Mouse (Mus musculus) spleen, adult 2 months (tissue): Measurements from ENCODE around the gene Ccdc102a. TPM values are rescaled to one million over a fixed set of nuclear protein-coding genes. Genes with fewer than 3 reads are reported as not detected.

Source experiments
- DNase-seq, 2 experiments: peaks; one replicate each; pipeline versions ENCODE4 v3.0.0 to v3.0.0-alpha.2; 2012 to 2021; ENCODE audit warnings: low spot score in 2 of 2, low read depth in 1 of 2
- H3K27ac ChIP-seq: fragments of 200-500 bp; 2 replicates; pipeline ENCODE4 v1.5.1; 2012; ENCODE audit warnings: low read length, inconsistent platforms; ENCODE audit not compliant: insufficient read depth
- H3K27me3 ChIP-seq: fragments of 200-500 bp; 2 replicates; pipeline ENCODE4 v1.6.1; 2012; ENCODE audit warnings: mild to moderate bottlenecking, moderate library complexity, low read length, inconsistent platforms; ENCODE audit not compliant: control insufficient read depth, insufficient read depth
- H3K36me3 ChIP-seq: fragments of 200-500 bp; 2 replicates; pipeline ENCODE4 v1.6.1; 2012; ENCODE audit warnings: mild to moderate bottlenecking, low read length, inconsistent platforms; ENCODE audit not compliant: control insufficient read depth, insufficient read depth
- H3K4me1 ChIP-seq: fragments of 200-500 bp; 2 replicates; pipeline ENCODE4 v1.6.1; 2011; ENCODE audit warnings: inconsistent platforms; ENCODE audit not compliant: control insufficient read depth, insufficient read depth, insufficient read length
- H3K4me3 ChIP-seq: fragments of 200-500 bp; 2 replicates; pipeline ENCODE4 v1.5.1; 2011; ENCODE audit warnings: mild to moderate bottlenecking, inconsistent platforms; ENCODE audit not compliant: insufficient read depth, insufficient read length; ENCODE audit errors: extremely low read depth
- CTCF ChIP-seq: fragments of 200-500 bp; IDR thresholded peaks from 2 replicates; pipeline ENCODE4 v1.5.1; 2011; ENCODE audit warnings: mild to moderate bottlenecking, inconsistent platforms; ENCODE audit not compliant: insufficient read depth, insufficient read length, insufficient replicate concordance; ENCODE audit errors: extremely low read depth
- POLR2A ChIP-seq: fragments of 200-500 bp; IDR thresholded peaks from 2 replicates; pipeline ENCODE4 v1.6.1; 2011; ENCODE audit warnings: low read depth, low read length, inconsistent platforms
- WGBS: fragments of 180-500 bp; shearing (Covaris S2); methylation state at CpG from one replicate; pipeline ENCODE4 v1.1.7; 2018; 5-methylcytosine and 5-hydroxymethylcytosine counted together
- polyA plus RNA-seq: library from polyadenylated mRNA; depleted of rRNA; stranded (reverse); fragments of >200 nt; gene quantifications from 2 replicates; pipeline ENCODE4 v1.2.3, GENCODE M21; 2012

Gene Ccdc102a
- polyA plus RNA-seq, 1 experiment, result 10.7 TPM

DNA sequence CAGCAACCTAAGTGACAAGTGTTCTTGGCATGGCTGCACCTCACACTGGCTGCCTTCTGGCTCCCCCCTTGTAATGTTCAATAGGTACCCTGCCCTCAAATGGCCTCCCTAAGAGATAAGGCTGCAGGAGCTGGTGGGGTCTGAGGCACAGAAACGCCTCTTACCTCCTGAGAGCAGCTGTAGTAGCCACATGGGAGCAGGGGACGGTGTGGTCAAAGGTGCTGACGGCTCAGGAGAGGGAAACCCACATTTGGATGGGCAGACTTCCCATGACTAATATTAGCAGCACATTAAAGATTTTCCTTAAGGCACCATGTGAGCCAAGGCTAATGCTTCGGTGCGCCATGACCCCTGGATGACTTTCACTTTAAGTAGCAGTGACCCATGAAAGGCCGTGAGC lies 17.3 kb downstream of the Ccdc102a start:
- Histone ChIP-seq H3K27ac (no peak overlapping the region), H3K36me3 (no peaks in the 10 kb centered on the region), H3K27me3 (no peaks in the 10 kb centered on the region), H3K4me3 (no peak overlapping the region), H3K4me1 (peaks cover 5% of the 10 kb centered on the region)
- no peak for DNase-seq
- TF ChIP-seq POLR2A, result no peak
- no peak for TF ChIP-seq CTCF
- WGBS, result 65% methylated on average over 6 of the region's 6 CpGs

DNA sequence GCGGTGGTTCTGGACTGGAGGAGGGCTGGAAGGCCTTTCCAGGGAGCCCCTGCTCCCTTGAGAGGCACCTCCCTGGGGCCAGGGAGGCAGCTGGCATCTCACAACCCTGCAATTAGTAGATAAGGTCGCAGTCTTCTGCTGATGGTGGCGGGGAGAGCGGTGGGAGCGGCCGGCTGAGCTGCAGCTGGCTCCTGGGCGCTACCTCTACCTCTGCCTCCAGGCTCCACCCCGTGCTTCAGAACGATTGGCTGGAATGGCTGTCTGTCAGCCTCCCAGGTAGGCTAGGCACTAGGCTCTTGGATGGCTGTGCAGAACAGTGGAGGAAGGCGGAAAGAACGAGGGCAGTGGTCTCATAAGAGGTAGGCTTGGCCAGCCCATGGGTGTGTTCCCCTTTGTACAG lies 18.6 kb downstream of the Ccdc102a start:
- no peaks in the 10 kb centered on the region for H3K36me3 ChIP-seq
- no peaks in the 10 kb centered on the region for H3K27me3 ChIP-seq
- WGBS, result 55% methylated on average over 11 of the region's 11 CpGs
- TF ChIP-seq POLR2A, result no peak
- no peak for TF ChIP-seq CTCF
- peaks cover 5% of the 10 kb centered on the region for H3K4me1 ChIP-seq
- no peak overlapping the region for H3K4me3 ChIP-seq
- DNase-seq, result no peak
- no peak overlapping the region for H3K27ac ChIP-seq

DNA sequence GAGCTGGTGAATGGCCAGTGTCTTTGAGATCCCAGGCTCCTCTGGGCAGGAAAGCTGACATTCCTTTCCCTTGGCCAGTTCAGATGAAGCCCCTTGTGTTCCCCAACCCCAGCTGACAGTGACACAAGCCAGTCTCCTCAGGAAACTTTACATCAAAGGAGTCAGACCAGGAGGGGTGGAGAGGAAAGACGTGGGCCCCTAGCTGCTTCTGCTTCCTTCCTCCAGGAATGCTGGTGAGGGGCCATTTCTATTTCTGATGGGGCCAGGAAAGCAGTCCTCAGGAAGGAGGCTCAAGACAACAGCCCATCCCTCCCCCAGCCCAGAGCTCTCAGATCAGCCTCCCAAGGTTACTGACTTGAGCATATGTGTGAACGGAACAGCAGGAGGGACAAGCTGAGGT lies 25.0 kb downstream of the Ccdc102a start:
- Histone ChIP-seq H3K4me1 (no peaks in the 10 kb centered on the region), H3K36me3 (no peaks in the 10 kb centered on the region), H3K27me3 (no peaks in the 10 kb centered on the region), H3K27ac (no peak overlapping the region), H3K4me3 (no peak overlapping the region)
- 67% methylated on average over 2 of the region's 2 CpGs for WGBS
- no peak for TF ChIP-seq CTCF
- no peak for TF ChIP-seq POLR2A
- no peak for DNase-seq

DNA sequence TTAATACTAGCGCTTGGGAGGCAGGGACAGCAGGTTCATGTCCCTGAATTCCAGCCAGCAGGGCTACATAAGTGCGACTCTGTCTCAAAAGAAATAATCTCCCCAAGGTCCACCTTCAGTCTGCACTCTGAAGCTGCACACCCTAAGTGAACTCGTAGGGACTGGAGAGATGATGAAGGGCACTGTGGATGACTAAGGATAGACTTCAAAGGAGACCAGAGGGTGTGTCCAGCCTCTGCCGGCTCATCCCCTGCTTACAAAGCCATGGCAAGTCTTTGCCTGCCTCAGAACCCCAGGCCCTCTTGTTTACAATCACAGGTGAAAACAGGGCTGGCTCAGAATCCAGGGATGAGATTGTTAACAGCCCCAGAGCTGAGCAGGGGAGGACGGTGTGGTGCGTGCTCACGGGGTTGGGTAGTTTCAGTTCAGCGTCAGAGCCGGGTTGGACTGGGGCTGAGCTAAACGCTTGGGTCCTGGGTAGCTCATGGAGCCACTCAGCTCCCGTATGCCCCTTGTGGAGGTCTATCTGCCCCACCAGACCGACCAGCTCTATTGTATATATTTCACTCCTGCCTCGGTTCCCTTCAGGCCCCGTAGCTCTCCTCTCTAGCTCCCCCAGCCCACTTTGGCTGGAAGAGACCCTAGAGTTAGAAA lies 29.4 kb downstream of the Ccdc102a start:
- Histone ChIP-seq H3K36me3 (no peaks in the 10 kb centered on the region), H3K4me3 (no peak overlapping the region), H3K27me3 (no peaks in the 10 kb centered on the region), H3K27ac (no peak overlapping the region), H3K4me1 (no peaks in the 10 kb centered on the region)
- 17% methylated on average over 14 of the region's 14 CpGs for whole genome bisulfite sequencing
- no peak for DNase-seq
- TF ChIP-seq POLR2A (no peak), CTCF (no peak)

DNA sequence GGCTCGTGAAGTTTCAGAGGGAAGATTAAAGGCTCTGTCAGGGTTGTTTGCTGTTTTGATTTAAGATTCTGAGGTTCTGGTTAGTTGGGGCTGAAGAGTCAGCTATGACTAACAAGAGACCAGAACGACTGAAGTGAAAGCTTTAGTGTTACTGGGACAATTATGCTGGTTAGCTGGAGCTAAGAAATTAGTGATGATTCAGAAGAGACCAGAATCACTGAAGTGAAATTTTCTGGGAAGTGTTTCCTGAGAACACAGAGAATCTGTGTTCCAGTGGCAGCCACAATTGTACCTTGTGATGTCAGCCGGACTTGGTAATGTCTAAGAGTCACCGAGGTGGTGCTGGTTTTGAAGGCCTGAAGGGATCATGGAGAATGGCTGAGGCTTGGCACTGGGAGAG lies 37.2 kb downstream of the Ccdc102a start:
- Histone ChIP-seq H3K36me3 (no peaks in the 10 kb centered on the region), H3K27me3 (no peaks in the 10 kb centered on the region), H3K27ac (no peak overlapping the region), H3K4me1 (peaks cover 9% of the 10 kb centered on the region), H3K4me3 (no peak overlapping the region)
- TF ChIP-seq CTCF (no peak), POLR2A (no peak)
- DNase-seq, result no peak
- 81% methylated on average over 4 of the region's 4 CpGs for WGBS

DNA sequence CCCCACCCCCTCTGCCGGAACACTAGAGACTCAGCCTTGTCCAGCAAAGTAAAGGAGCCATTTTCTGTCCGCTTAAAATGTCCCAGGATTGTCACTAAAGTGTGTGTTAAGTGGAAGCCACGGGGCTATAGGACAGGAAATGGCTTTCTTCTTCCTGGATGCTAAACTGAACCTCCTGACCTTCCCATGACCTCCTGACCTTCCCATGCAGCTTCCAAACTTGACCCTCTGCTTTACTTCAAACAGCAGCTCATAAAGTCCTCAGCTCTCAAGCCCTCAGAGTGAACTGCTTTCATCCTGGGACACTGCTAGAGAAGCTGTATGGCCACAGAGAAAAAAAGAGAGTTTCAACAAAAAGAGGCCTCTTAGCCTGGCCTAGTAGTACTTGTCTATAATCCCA lies 41.1 kb downstream of the Ccdc102a start:
- no peak for DNase-seq
- TF ChIP-seq POLR2A (no peak), CTCF (no peak)
- Histone ChIP-seq H3K27me3 (peaks cover 4% of the 10 kb centered on the region), H3K36me3 (no peaks in the 10 kb centered on the region), H3K4me1 (peaks cover 19% of the 10 kb centered on the region), H3K4me3 (no peak overlapping the region), H3K27ac (no peak overlapping the region)
- 49% methylated on average over 3 of the region's 3 CpGs for WGBS

DNA sequence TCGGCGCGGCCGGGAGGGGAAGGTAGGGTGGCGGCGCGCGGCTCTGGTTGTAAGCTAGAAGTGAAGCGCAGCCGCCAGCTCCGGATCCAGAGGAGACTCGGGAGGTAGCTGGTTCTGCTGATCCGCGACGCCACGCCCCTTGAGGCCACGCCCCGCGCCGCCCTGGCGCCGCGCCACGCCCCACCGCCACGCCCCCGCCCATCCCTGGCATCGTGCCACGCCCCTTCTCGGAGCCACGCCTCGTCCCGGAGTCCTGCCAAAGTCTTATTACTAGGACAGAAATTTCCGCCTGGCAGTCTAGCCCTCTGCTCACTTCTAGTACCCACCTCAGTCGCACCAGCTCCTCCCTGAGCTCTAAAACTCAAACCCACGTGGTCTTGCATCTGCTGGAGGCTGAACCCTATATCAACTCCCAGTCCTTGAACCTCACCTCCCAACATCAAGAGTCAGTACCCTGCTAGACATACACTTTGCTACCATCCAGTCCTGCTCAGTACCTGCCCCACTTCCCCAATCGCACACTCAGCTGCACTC lies 41.6 kb downstream of the Ccdc102a start, which contains the start of gene Dok4:
Dok4 (minus strand) TSS at position 134 of the 534 bp plus-strand sequence.
- DNase-seq, result peak; percentile 41 to 85
- Histone ChIP-seq H3K27me3 (peaks cover 4% of the 10 kb centered on the region), H3K36me3 (no peaks in the 10 kb centered on the region), H3K4me1 (peaks cover 22% of the 10 kb centered on the region), H3K27ac (peak within 1 kb of the TSS; percentile 10; the same call in 1 of the 2 replicates), H3K4me3 (peak within 1 kb of the TSS; percentile 57)
- 1% methylated on average over 34 of the region's 37 CpGs for WGBS
- no peak; the same call in 1 of the 2 replicates for TF ChIP-seq POLR2A
- no peak for TF ChIP-seq CTCF
